Mouse (Mus musculus) liver, embryonic 14.5 days (tissue): ENCODE results near the gene Abcg5.
A peak's percentile ranks its signal among the peaks of the same experiment; 100 is the strongest.

ENCODE experiments used
- CTCF ChIP-seq: IDR thresholded peaks from 2 replicates; pipeline ENCODE4 v1.5.1; 2016; ENCODE audit warnings: antibody characterized with exemption, low read depth, control low read depth
- EP300 ChIP-seq: IDR thresholded peaks from 2 replicates; pipeline ENCODE4 v1.6.1; 2016; ENCODE audit warnings: antibody characterized with exemption, low read depth

DNA sequence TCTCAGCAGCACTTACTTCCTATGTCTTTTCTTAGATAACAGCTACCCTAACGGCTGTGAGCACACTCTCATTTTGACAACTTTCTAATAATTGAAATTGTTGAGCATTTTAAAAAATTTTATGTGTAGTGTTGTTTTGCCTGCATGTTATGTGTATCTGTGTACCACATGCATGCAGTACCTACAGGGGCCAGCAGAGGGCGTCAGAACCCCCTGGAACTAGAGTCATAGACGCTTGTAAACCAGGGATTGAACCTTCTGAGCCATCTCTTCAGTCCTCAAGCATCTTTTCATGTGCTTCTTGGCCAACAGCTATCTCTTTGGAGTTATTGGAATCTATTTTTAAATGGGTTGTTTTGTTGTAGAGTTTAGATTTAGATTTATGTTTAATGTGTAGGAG is 40.9 kb downstream of the Abcg5 start:
- TF ChIP-seq CTCF, result peak; percentile 85
- TF ChIP-seq EP300, result no peak
